Mouse (Mus musculus) cortical plate, adult 2 months (tissue): ENCODE results near the gene Slc1a6.

Source experiments
- CTCF ChIP-seq: fragments of 200-500 bp; IDR thresholded peaks from 2 replicates; pipeline ENCODE4 v1.5.1; 2011; ENCODE audit warnings: mild to moderate bottlenecking, control low read depth, low read length; ENCODE audit not compliant: insufficient read depth; ENCODE audit errors: extremely low read depth
- POLR2A ChIP-seq: fragments of 200-500 bp; IDR thresholded peaks from 2 replicates; pipeline ENCODE4 v1.6.1; 2011; ENCODE audit warnings: mild to moderate bottlenecking, low read length, control low read depth; ENCODE audit not compliant: insufficient read depth; ENCODE audit errors: extremely low read depth

DNA sequence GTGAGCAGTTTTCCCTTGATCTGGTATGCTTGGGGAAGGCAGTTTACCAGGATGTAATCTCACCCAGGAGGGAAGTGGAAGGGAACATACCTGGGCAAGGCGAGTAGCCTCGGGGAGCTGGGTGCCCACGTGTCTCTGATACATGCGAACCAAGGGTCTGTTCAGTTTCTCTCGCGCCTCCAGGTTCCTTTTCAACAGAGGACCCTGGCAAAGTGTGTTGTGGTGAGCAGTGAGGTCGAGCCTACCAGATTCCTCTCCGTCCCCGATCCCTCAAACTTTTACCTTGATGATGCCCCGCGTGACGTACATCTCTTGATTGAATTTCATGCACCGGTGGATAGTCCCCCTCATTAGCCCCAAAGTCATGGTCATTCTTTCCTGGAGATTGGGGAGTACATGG is 32.1 kb upstream of the Slc1a6 start:
- TF ChIP-seq CTCF (no peak), POLR2A (no peak)
